Mouse (Mus musculus): ENCODE measurements around the gene Chrna1.

DNA sequence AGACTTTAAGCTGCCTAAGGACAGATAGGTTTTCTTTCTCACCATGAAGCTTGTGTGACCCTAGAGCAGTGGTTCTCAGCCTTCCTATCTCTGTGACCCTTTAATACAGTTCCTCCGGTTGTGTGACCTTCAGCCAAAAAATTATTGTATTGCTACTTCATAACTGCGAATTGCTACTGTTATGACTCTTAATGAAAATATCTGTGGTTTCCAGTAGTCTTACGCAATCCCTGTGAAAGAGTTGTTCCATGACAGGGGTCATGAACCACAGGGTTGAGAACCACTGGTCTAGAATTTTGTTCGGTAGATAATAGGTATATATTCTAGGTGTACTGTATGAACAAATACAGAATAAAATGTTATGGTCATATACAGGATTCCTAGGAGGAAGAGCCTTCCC, 32.9 kb downstream of the Chrna1 start:
- TF ChIP-seq POLR2A (IDR thresholded peaks at IDR 0.05; ENCODE audit: extremely low read depth, insufficient read depth, low read length) (no peak), CTCF (IDR thresholded peaks at IDR 0.05; ENCODE audit: extremely low read depth, insufficient read depth, low read length) (no peak)

Measured in cortical plate, adult 2 months (tissue).